Mouse (Mus musculus) heart, embryonic 12.5 days (tissue): Measurements from ENCODE around the gene Nob1. TPM values are rescaled to one million over a fixed set of nuclear protein-coding genes. Genes with fewer than 3 reads are reported as not detected.

Experiments used
- ATAC-seq: fragments of 200-750 bp; cut with Nextera tagmentation; 2 replicates; pipeline ENCODE4 v1.8.0; 2017; ENCODE audit warnings: moderate TSS enrichment, moderate library complexity; ENCODE audit not compliant: insufficient number of reproducible peaks, low FRiP score
- H3K27ac ChIP-seq: fragments of 300-500 bp; sonication (generic); 2 replicates; pipeline ENCODE4 v1.5.1; 2016; ENCODE audit warnings: mild to moderate bottlenecking, moderate library complexity; ENCODE audit not compliant: poor library complexity, severe bottlenecking
- H3K27me3 ChIP-seq: fragments of 300-500 bp; sonication (generic); replicated peaks from 2 replicates; pipeline ENCODE4 v1.6.1; 2016; ENCODE audit warnings: mild to moderate bottlenecking, moderate library complexity
- H3K36me3 ChIP-seq: fragments of 300-500 bp; sonication (generic); 2 replicates; pipeline ENCODE4 v1.6.1; 2016; ENCODE audit warnings: mild to moderate bottlenecking, moderate library complexity
- H3K4me1 ChIP-seq: fragments of 300-500 bp; sonication (generic); replicated peaks from 2 replicates; pipeline ENCODE4 v1.6.1; 2016; ENCODE audit warnings: mild to moderate bottlenecking
- H3K4me2 ChIP-seq: fragments of 300-500 bp; sonication (generic); 2 replicates; pipeline ENCODE4 v1.6.1; 2016; ENCODE audit warnings: mild to moderate bottlenecking, moderate library complexity
- H3K4me3 ChIP-seq: fragments of 300-500 bp; sonication (generic); 2 replicates; pipeline ENCODE4 v1.5.1; 2016; ENCODE audit warnings: mild to moderate bottlenecking
- H3K9ac ChIP-seq: fragments of 300-500 bp; sonication (generic); 2 replicates; pipeline ENCODE4 v1.6.1; 2016; ENCODE audit warnings: mild to moderate bottlenecking, moderate library complexity
- H3K9me3 ChIP-seq: fragments of 300-500 bp; sonication (generic); replicated peaks from 2 replicates; pipeline ENCODE4 v1.6.1; 2016; ENCODE audit warnings: mild to moderate bottlenecking, moderate library complexity
- WGBS: fragments of 180-500 bp; shearing (Covaris S2); methylation state at CpG from one replicate; pipeline ENCODE4 v1.1.7; 2016; 5-methylcytosine and 5-hydroxymethylcytosine counted together
- polyA plus RNA-seq: library from polyadenylated mRNA; unstranded; fragments of >200 nt; fragmentation: Nextera tagmentation; extraction: Ambion mirVana; gene quantifications from 2 replicates; pipeline ENCODE4 v1.2.1, GENCODE M21; 2016

Nob1 gene
- polyA plus RNA-seq, 1 experiment from 2014 or later: 47.0 TPM

- Histone ChIP-seq H3K36me3 (peaks cover 22% of the 10 kb centered on the region), H3K27me3 (no peaks in the 10 kb centered on the region), H3K27ac (no peak overlapping the region), H3K9me3 (no peaks in the 10 kb centered on the region), H3K4me2 (no peak overlapping the region), H3K4me3 (no peak overlapping the region), H3K4me1 (peaks cover 14% of the 10 kb centered on the region), H3K9ac (no peak overlapping the region)
- ATAC-seq: no peak
- WGBS: 92% methylated on average over 11 of the region's 11 CpGs
Measured at GRCm38 (mm10) chr8:107453386-107453785, 28.5 kb upstream of the Nob1 start.

- Histone ChIP-seq H3K27ac (no peak overlapping the region), H3K4me2 (no peak overlapping the region), H3K9ac (no peak overlapping the region), H3K4me1 (peaks cover 11% of the 10 kb centered on the region), H3K27me3 (no peaks in the 10 kb centered on the region), H3K9me3 (no peaks in the 10 kb centered on the region), H3K4me3 (no peak overlapping the region), H3K36me3 (peaks cover 10% of the 10 kb centered on the region)
- whole genome bisulfite sequencing: 82% methylated on average over 13 of the region's 13 CpGs
- ATAC-seq: no peak
Measured at GRCm38 (mm10) chr8:107451414-107452066, 26.7 kb upstream of the Nob1 start.

DNA sequence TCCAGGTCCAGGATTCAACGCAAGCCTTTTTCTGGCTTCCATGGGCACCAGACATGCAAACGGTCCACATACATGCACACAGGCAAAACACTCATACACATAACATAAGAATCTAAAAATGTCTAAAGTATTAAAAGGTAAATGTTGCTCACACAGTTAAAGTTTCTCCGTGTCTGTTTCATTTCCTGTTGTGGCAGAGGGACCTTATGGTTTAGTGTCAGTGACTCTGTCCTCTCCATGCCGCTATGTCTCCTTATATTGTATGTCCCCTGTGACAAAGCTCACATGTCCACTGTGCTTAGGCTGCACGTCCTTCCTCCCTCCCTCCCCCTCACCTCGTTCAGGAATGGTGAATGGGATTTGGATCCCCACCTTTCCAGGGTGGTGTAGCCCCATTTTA lies 24.8 kb upstream of the Nob1 start:
- 77% methylated on average over 6 of the region's 6 CpGs for WGBS
- Histone ChIP-seq H3K4me2 (no peak overlapping the region), H3K36me3 (peaks cover 10% of the 10 kb centered on the region), H3K27me3 (no peaks in the 10 kb centered on the region), H3K9ac (no peak overlapping the region), H3K4me3 (no peak overlapping the region), H3K27ac (no peak overlapping the region), H3K4me1 (peaks cover 11% of the 10 kb centered on the region), H3K9me3 (no peaks in the 10 kb centered on the region)
- ATAC-seq: no peak

GRCm38 (mm10) chr8:107449130-107449529 lies 24.3 kb upstream of the Nob1 start:
- H3K4me2 ChIP-seq: no peak overlapping the region
- 59% methylated on average over 8 of the region's 8 CpGs for WGBS
- H3K27me3 ChIP-seq: no peaks in the 10 kb centered on the region
- H3K36me3 ChIP-seq: peaks cover 10% of the 10 kb centered on the region
- no peak overlapping the region for H3K27ac ChIP-seq
- ATAC-seq: no peak
- no peak overlapping the region for H3K9ac ChIP-seq
- no peak overlapping the region for H3K4me3 ChIP-seq
- no peaks in the 10 kb centered on the region for H3K9me3 ChIP-seq
- peaks cover 11% of the 10 kb centered on the region for H3K4me1 ChIP-seq

DNA sequence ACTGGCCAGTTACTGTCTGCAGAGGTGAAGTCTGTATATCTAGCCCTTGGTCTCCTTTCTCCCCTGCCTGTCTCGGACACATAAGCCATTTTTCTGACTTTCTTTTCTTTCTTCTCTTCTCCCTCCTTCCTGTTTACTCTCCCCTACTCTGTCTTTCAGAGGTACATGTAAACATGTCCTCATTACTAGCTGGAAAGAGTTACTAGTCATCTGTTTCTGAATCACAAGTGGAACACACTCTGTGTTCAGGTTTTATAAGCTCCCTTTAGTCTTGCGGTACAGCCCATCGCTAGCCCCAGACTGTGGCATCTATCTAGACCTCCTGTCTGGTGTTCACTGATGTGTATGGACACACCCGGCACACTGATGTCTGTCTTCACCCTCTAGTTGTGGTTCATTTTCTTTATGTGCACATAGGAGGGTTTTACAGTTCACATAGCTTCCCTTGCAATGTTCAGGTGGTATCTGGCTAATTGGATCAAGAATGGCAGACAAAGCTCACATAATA lies 23.6 kb upstream of the Nob1 start:
- WGBS: 82% methylated on average over 4 of the region's 4 CpGs

DNA sequence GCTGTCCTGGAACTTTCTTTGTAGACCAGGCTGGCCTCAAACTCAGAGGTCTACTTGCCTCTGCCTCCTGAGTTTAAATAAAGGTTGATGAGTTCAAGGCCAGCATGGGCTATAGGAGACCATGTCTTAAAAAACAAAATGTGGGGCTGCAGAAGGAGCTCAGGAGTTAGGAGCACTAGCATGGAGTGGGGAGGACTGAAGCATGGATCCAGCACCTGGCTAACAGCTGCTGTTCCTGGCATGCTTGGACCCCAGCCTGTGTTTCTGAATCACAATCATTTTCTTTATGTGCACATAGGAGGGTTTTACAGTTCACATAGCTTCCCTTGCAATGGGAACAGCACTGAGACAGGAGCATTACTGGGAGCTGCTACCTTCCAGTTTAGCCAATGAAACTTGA lies 22.9 kb upstream of the Nob1 start:
- no peaks in the 10 kb centered on the region for H3K27me3 ChIP-seq
- no peak overlapping the region for H3K27ac ChIP-seq
- H3K9me3 ChIP-seq: no peaks in the 10 kb centered on the region
- H3K36me3 ChIP-seq: no peaks in the 10 kb centered on the region
- ATAC-seq: no peak
- no peak overlapping the region for H3K9ac ChIP-seq
- H3K4me1 ChIP-seq: peaks cover 11% of the 10 kb centered on the region
- no peak overlapping the region for H3K4me3 ChIP-seq
- H3K4me2 ChIP-seq: no peak overlapping the region

More for the DNA sequence above, 23.6 kb upstream of the Nob1 start:
- H3K9ac ChIP-seq: no peak overlapping the region
- no peaks in the 10 kb centered on the region for H3K27me3 ChIP-seq
- no peaks in the 10 kb centered on the region for H3K9me3 ChIP-seq
- no peak overlapping the region for H3K4me3 ChIP-seq
- H3K36me3 ChIP-seq: peaks cover 4% of the 10 kb centered on the region
- no peak overlapping the region for H3K4me2 ChIP-seq
- no peak overlapping the region for H3K27ac ChIP-seq
- H3K4me1 ChIP-seq: peaks cover 11% of the 10 kb centered on the region
- no peak for ATAC-seq

- H3K9me3 ChIP-seq: no peaks in the 10 kb centered on the region
- 74% methylated on average over 3 of the region's 3 CpGs for WGBS
- H3K27me3 ChIP-seq: no peaks in the 10 kb centered on the region
- peaks cover 11% of the 10 kb centered on the region for H3K4me1 ChIP-seq
- no peak overlapping the region for H3K4me3 ChIP-seq
- no peaks in the 10 kb centered on the region for H3K36me3 ChIP-seq
- no peak for ATAC-seq
- 0 out of 2 replicates have a peak overlapping the region, but pooled peaks have one; percentile 14 for H3K27ac ChIP-seq
- no peak overlapping the region for H3K9ac ChIP-seq
- H3K4me2 ChIP-seq: no peak overlapping the region
Measured at GRCm38 (mm10) chr8:107444626-107445025, 19.8 kb upstream of the Nob1 start.

- Histone ChIP-seq H3K27ac (no peak overlapping the region), H3K4me3 (no peak overlapping the region), H3K4me1 (peaks cover 11% of the 10 kb centered on the region), H3K36me3 (no peaks in the 10 kb centered on the region), H3K9me3 (no peaks in the 10 kb centered on the region), H3K4me2 (no peak overlapping the region), H3K9ac (no peak overlapping the region), H3K27me3 (no peaks in the 10 kb centered on the region)
- ATAC-seq: no peak
- WGBS: 91% methylated on average over 3 of the region's 3 CpGs
Measured at GRCm38 (mm10) chr8:107439880-107440625, 15.2 kb upstream of the Nob1 start.

- 66% methylated on average over 2 of the region's 2 CpGs for WGBS
- ATAC-seq: no peak
- H3K27ac ChIP-seq: no peak overlapping the region
- H3K27me3 ChIP-seq: no peaks in the 10 kb centered on the region
- peaks cover 11% of the 10 kb centered on the region for H3K4me1 ChIP-seq
- H3K4me3 ChIP-seq: no peak overlapping the region
- H3K4me2 ChIP-seq: peak overlapping the region; percentile 73; the same call in 1 of the 2 replicates
- H3K36me3 ChIP-seq: no peaks in the 10 kb centered on the region
- H3K9ac ChIP-seq: no peak overlapping the region
- H3K9me3 ChIP-seq: no peaks in the 10 kb centered on the region
Measured at GRCm38 (mm10) chr8:107437711-107438110, 12.9 kb upstream of the Nob1 start.

DNA sequence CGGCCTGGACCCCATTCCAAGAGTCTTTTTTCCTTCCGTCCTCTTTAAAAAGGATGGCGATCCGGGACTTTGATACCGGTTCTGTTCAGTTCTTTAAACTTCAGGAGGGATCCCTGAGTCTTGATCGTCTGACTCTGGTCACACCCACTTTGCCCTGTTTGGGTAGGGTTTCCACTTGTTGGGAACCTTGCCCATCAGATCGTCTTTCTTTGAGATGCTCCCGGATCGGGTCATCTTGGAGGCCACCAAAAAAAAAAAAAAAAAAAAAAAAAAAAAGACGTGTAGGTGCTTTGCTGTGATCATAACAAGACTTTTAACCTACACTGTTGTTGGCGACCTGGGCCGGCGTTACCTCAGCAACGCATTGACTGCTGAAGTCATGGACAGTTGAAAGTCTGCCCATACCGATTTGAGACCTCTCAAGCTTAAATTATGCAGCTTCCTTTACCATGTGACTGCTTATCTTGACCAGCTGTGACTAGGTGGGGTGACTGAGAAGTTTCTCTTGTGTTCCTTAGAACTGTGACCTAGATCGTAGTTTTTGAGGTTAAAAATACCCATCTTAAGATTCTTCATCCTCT lies 12.1 kb upstream of the Nob1 start:
- 8% methylated on average over 16 of the region's 16 CpGs for WGBS
- Histone ChIP-seq H3K4me2 (peak overlapping the region; percentile 73), H3K27me3 (no peaks in the 10 kb centered on the region), H3K9ac (peak overlapping the region; percentile 92), H3K4me1 (peaks cover 11% of the 10 kb centered on the region), H3K27ac (peak overlapping the region; percentile 87), H3K4me3 (peak overlapping the region; percentile 89), H3K36me3 (no peaks in the 10 kb centered on the region), H3K9me3 (no peaks in the 10 kb centered on the region)
- peak; percentile 81 for ATAC-seq
